Comparison of ENCODE assay signal across 23 mouse cellular contexts in genomic region chr8:60241366-60241765, GRCm38 (mm10).
DNase-seq lines count a peak whose midpoint lies in the region; ATAC-seq lines count a peak whose summit lies in the region.
"Had no signal": no experiment of that assay in that cellular context is flagged by ENCODE, and none has a peak within 500 bp of the region (broad histone marks: within the 10 kb centered on the region; RNA-seq: fewer than 3 reads in every experiment).

No protein-coding gene starts in this region.

- DNase-seq in frontal cortex, postnatal 25 days (ENCODE audit: low spot score in 2 of 2): no peak
- DNase-seq in heart, adult 11 months: peak; percentile 22
- DNase-seq in heart, adult 8-10 months (ENCODE audit: low spot score): no peak
- peak; percentile 7 for DNase-seq in right cerebral cortex, adult 18-20 months
- DNase-seq in right cerebral cortex, adult 2 months (ENCODE audit: low spot score in 2 of 2): no peak
- DNase-seq: adrenal gland, adult 8-10 months; adrenal gland, postnatal 14 days; adrenal gland, postnatal 36 days; B cell, adult 2 months; cerebellum, adult 11 months; cerebellum, adult 18-20 months; cerebellum, adult 8-10 months; cerebellum, adult 9-11 months; cerebellum, postnatal 14 days; cerebellum, postnatal 36 days; embryo, embryonic 11 days; forebrain, postnatal 0 days had no signal

- ATAC-seq in frontal cortex, adult (ENCODE audit: low TSS enrichment): peak; percentile 62
- ATAC-seq: activated CD4-positive, CD25-positive, alpha-beta regulatory T cell, adult 4 months; CD4-positive, CD25-positive, alpha-beta regulatory T cell, adult 4 months; forebrain, embryonic 13.5 days; forebrain, embryonic 15.5 days; forebrain, postnatal 0 days; Patski had no signal

Comparison
In these comparisons a context has a peak if more than half of its experiments do, and no peak if none do; other contexts are left out.
1. DNase-seq: peak in heart, adult 11 months (single experiment) and right cerebral cortex, adult 18-20 months (single experiment); none in frontal cortex, postnatal 25 days (0 of 2), heart, adult 8-10 months (single experiment) and right cerebral cortex, adult 2 months (0 of 2).